Comparison of ENCODE assay signal across 9 mouse cellular contexts in genomic region chr11:58352681-58353548, GRCm38 (mm10). TPM values are rescaled to one million over a fixed set of nuclear protein-coding genes. Genes with fewer than 3 reads are reported as not detected.
DNase-seq lines count a peak whose midpoint lies in the region; ATAC-seq lines count a peak whose summit lies in the region.
"Had no signal": no experiment of that assay in that cellular context is flagged by ENCODE, and none has a peak within 500 bp of the region (broad histone marks: within the 10 kb centered on the region; RNA-seq: fewer than 3 reads in every experiment).

No protein-coding gene starts in this region.

- peak overlapping the region; percentile 47 for H3K9ac ChIP-seq in liver, embryonic 11.5 days (ENCODE audit: low read depth, low read length)

- ATAC-seq in liver, embryonic 11.5 days (replicated peaks; ENCODE audit: low FRiP score): peak; percentile 95
- no peak for ATAC-seq in megakaryocyte, adult 5-6 weeks (ENCODE audit: poor library complexity, severe bottlenecking)

- peak; percentile 83 for DNase-seq in heart, embryonic 10.5 days (ENCODE audit: low spot score)
- no peak for DNase-seq in heart, postnatal 10 days
- DNase-seq in 3T3-L1 (ENCODE audit: low read depth, low spot score): peak; percentile 44
- peak; percentile 70 for DNase-seq in c-Kit-negative CD71-positive TER-119-positive erythroid progenitor cells, embryonic 14.5 days (ENCODE audit: low read depth, low spot score)
- DNase-seq in liver, embryonic 11.5 days (ENCODE audit: low spot score): peak; percentile 47
- no peak for DNase-seq in Muller cell, postnatal 12 days (ENCODE audit: inconsistent ontology term)
- DNase-seq in heart, postnatal 14 days: no peak

- H3K4me1 ChIP-seq in heart, embryonic 10.5 days: peaks cover 7% of the 10 kb centered on the region; the same call in 1 of the 2 replicates
- H3K4me1 ChIP-seq in liver, embryonic 11.5 days (replicated peaks; ENCODE audit: control insufficient read depth, insufficient read depth, low read length): peaks cover 23% of the 10 kb centered on the region

- 10% methylated on average over 7 of the region's 7 CpGs for WGBS in heart, embryonic 10.5 days
- WGBS in liver, embryonic 11.5 days: 16% methylated on average over 7 of the region's 7 CpGs

- no peaks in the 10 kb centered on the region for H3K9me3 ChIP-seq in heart, embryonic 10.5 days
- no peaks in the 10 kb centered on the region for H3K9me3 ChIP-seq in liver, embryonic 11.5 days (ENCODE audit: control insufficient read depth, low read length)

- H3K27ac ChIP-seq in heart, embryonic 10.5 days: 0 out of 2 replicates have a peak overlapping the region, but pooled peaks have one; percentile 9
- peak overlapping the region; percentile 93 for H3K27ac ChIP-seq in liver, embryonic 11.5 days (ENCODE audit: low read depth, low read length)

- peak overlapping the region; percentile 54 for H3K4me2 ChIP-seq in liver, embryonic 11.5 days

- H3K27me3 ChIP-seq in heart, embryonic 10.5 days (ENCODE audit: insufficient read depth, poor library complexity, severe bottlenecking): no peaks in the 10 kb centered on the region
- no peaks in the 10 kb centered on the region for H3K27me3 ChIP-seq in liver, embryonic 11.5 days (replicated peaks; ENCODE audit: control insufficient read depth, insufficient read depth, low read length)

- intact Hi-C loops in heart, postnatal 10 days (cut with DNase I): no loop called here
- intact Hi-C loops in heart, postnatal 14 days (cut with DNase I): no loop called here

- no peak overlapping the region for H3K4me3 ChIP-seq in heart, embryonic 10.5 days
- no peak overlapping the region for H3K4me3 ChIP-seq in liver, embryonic 11.5 days (ENCODE audit: low read depth, low read length)

- H3K36me3 ChIP-seq in heart, embryonic 10.5 days: no peaks in the 10 kb centered on the region
- H3K36me3 ChIP-seq in liver, embryonic 11.5 days (ENCODE audit: control insufficient read depth, insufficient read depth, low read length): peaks cover 2% of the 10 kb centered on the region; the same call in 1 of the 2 replicates

RNA-seq across cellular contexts. Expression of gene Sh3bp5l, which starts 22.4 kb away (rescaled TPM):
- 30.0 and 30.8 TPM in 2 replicates for polyA plus RNA-seq in heart, embryonic 10.5 days (2016; fragmentation: Nextera tagmentation; extraction: Ambion mirVana)
- total RNA-seq in heart, postnatal 10 days (2021): 10 to 100 TPM; 44.3 to 44.8 TPM
- polyA plus RNA-seq in liver, embryonic 11.5 days (2014; fragmentation: Nextera tagmentation; extraction: Ambion mirVana): 20.5 and 25.3 TPM in 2 replicates
- total RNA-seq in megakaryocyte, adult 5-6 weeks (2015): 3.8 and 4.1 TPM in 2 replicates
- total RNA-seq in megakaryocyte, adult 5-6 weeks (2017): 13.6 and 20.5 TPM in 2 replicates
- total RNA-seq in heart, postnatal 14 days (2021): 10 to 100 TPM; 45.6 to 49.5 TPM

RNA-seq across cellular contexts. Expression of gene Zfp672, which starts 22.8 kb away (rescaled TPM):
- 30.4 and 31.6 TPM in 2 replicates for polyA plus RNA-seq in heart, embryonic 10.5 days (2016; fragmentation: Nextera tagmentation; extraction: Ambion mirVana)
- total RNA-seq in heart, postnatal 10 days (2021): 10 to 100 TPM; 48.5 to 51.4 TPM
- 50.6 and 50.7 TPM in 2 replicates for polyA plus RNA-seq in liver, embryonic 11.5 days (2014; fragmentation: Nextera tagmentation; extraction: Ambion mirVana)
- 26.9 and 28.8 TPM in 2 replicates for total RNA-seq in megakaryocyte, adult 5-6 weeks (2015)
- total RNA-seq in megakaryocyte, adult 5-6 weeks (2017): 14.7 and 19.2 TPM in 2 replicates
- 10 to 100 TPM; 48.9 to 53.1 TPM for total RNA-seq in heart, postnatal 14 days (2021)

RNA-seq across cellular contexts. Expression of gene Lypd8, which starts 25.9 kb away (rescaled TPM):
- polyA plus RNA-seq in heart, embryonic 10.5 days (2016; fragmentation: Nextera tagmentation; extraction: Ambion mirVana): not detected in 2 replicates
- total RNA-seq in heart, postnatal 10 days (2021): under 1 TPM in 1 of 2 experiments, not detected in 1; 0.22 TPM
- polyA plus RNA-seq in liver, embryonic 11.5 days (2014; fragmentation: Nextera tagmentation; extraction: Ambion mirVana): 0.14 and 0.27 TPM in 2 replicates
- total RNA-seq in megakaryocyte, adult 5-6 weeks (2015): not detected in 2 replicates
- not detected in 2 replicates for total RNA-seq in megakaryocyte, adult 5-6 weeks (2017)
- not detected for total RNA-seq in heart, postnatal 14 days (2021)
- polyA plus RNA-seq: neural tube, embryonic 11.5 days had no signal

RNA-seq across cellular contexts. Expression of gene Zfp692, which starts 46.0 kb away (rescaled TPM):
- polyA plus RNA-seq in heart, embryonic 10.5 days (2016; fragmentation: Nextera tagmentation; extraction: Ambion mirVana): 18.5 and 19.2 TPM in 2 replicates
- 1 to 10 TPM; 4.5 TPM for total RNA-seq in heart, postnatal 10 days (2021)
- polyA plus RNA-seq in liver, embryonic 11.5 days (2014; fragmentation: Nextera tagmentation; extraction: Ambion mirVana): 18.3 and 19.2 TPM in 2 replicates
- total RNA-seq in megakaryocyte, adult 5-6 weeks (2015): 5.6 and 9.7 TPM in 2 replicates
- 8.6 and 9.2 TPM in 2 replicates for total RNA-seq in megakaryocyte, adult 5-6 weeks (2017)
- total RNA-seq in heart, postnatal 14 days (2021): 1 to 10 TPM; 3.9 to 4.7 TPM

Comparison
In these comparisons a context has a peak if more than half of its experiments do, and no peak if none do; other contexts are left out.
1. DNase-seq: peak in heart, embryonic 10.5 days (single experiment), 3T3-L1 (single experiment), c-Kit-negative CD71-positive TER-119-positive erythroid progenitor cells, embryonic 14.5 days (single experiment) and liver, embryonic 11.5 days (single experiment); none in heart, postnatal 10 days (0 of 2), Muller cell, postnatal 12 days (single experiment) and heart, postnatal 14 days (0 of 2).